Mouse (Mus musculus): Measurements from ENCODE around the gene Wdr78.

The Wdr78 gene

DNA sequence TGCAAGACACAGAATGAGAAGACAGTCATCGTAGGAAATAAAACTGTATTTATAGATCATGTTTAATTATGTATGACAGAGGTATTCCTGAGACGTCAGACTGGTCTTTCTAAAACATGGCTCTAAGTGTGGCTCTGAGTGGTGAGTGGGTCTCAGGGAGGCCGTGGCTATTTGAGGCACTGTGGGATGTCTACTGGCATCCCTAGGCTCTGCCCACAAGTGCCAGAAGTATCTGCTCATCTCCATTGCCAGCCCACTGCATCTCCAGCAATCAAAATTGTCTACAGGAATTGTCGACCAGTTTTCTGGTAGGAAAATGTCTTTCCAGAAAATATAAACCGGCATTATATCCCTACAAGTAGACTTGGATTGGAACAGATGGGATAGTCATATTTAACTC, 57.4 kb downstream of the Wdr78 start:
- DNase-seq (ENCODE audit: low spot score) = no peak

GRCm38 (mm10) chr4:103048046-103048445, 66.3 kb downstream of the Wdr78 start:
- DNase-seq (ENCODE audit: low spot score) = no peak

DNA sequence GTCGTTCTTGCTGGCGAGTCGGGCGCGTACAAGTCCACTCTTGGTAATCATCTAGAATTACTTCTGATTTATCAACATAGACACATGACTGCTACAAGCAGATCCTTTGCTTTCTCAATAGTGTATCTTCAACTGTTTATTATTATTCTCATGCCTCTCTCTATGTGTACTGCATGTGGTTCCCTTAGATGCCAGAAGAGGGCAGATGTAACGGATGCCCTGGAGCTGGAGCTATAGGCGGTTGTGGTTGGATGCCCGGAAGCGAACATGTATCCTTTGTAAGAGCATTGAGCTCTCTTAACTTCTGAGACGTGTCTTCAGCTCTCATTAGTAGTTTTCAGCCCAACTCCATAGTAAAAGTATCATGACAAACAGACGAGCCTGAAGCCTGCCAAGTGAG, 71.4 kb downstream of the Wdr78 start:
- DNase-seq (ENCODE audit: low spot score) = no peak

GRCm38 (mm10) chr4:103039838-103040191, 74.5 kb downstream of the Wdr78 start:
- DNase-seq (ENCODE audit: low spot score) = no peak

DNA sequence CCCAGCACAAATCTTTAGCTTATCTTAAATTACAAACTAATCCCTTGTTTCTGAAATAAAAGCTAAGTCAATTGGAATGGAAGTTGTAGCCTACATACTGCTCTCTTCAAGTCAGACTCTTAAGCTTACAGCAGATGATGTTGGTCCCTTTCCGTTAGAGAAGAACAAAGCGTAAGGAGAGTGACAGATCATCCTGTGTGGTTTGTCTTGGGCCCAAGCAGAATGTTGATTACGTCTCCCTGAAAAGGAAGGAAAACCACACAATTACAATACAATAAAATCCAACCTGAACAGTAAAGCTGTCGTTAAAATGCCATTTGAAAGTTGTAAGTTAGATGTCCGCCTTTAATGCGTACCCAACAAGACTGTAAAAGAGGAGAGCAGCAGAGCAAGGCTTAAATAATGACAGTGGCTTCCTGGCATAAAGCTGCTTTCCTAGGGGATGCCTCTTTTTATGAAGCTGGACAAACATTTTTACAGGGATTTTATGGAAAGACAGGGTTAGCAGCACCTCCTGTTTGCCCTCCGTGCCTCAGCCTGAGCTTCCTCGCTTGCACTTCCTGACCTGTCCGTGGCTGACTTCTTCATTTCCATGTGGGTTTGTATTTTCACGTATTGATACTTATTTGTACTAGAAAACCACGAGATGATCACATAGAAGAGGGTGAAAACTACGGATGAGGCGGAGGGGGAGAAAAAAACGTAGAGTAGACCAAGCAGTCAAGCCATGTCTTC, 75.1 kb downstream of the Wdr78 start:
- no peak for DNase-seq (ENCODE audit: low spot score)

DNA sequence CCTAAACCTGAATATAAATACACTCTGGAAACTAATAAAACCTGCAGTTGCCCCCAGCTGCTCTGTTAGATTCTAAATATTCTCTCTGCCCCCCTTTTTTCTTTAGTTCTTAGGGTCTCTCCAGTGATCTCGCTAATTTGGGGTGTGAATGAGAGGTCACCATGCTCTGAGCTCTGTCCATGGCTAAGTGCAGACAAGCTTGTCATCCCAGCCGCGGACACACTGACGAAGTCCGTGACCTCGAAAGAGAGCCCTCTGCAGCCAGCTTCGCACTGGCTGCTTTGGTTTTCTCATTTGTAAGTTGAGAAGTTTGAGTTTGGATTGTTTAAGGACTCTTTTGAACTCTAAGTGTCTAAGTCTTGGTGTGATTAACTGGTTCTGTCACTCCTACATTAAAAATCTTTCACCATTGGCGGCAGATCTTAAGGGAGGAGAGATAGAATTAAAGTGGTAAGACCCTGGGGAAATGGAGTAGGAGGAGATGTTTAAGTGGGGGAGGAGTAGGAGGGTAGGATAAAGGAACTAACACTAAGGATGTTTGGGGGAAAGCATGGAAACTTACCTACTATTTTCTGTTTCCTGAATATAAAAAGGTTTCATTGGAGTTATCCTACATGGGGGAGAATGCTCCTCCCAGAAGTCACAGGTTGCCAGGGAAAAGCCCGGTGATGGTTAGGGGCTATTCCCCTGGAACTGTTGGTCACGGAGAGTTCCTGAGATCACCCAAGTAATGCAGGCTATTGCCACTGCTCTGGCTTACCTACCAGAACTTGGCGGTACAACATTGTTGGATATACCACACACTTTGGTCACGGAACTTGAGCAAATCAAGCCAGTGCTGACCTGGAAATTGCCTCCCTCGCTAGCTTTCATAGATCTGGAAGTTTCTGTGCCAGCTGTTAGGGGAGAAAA, 85.9 kb downstream of the Wdr78 start:
- DNase-seq (ENCODE audit: low spot score) = no peak

DNA sequence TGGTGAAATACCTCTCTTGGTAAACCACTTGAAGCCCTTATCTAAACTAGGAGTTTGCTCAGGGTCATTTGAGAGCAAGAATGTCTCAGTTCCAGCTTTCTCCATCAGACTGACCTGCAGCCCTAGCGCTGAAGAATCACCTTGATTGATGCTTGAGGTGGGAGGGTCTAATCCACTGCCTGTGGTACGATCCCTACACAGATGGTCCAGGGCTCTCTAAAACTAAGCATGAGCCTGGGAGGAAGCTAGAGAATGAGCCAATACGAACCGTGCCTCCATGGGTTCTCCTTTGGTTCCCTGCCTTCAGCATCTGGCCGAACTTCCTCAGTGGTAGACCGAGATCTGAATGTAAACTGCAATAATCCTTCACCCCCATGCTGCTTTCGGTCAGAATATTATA, 86.6 kb downstream of the Wdr78 start:
- no peak for DNase-seq (ENCODE audit: low spot score)

DNA sequence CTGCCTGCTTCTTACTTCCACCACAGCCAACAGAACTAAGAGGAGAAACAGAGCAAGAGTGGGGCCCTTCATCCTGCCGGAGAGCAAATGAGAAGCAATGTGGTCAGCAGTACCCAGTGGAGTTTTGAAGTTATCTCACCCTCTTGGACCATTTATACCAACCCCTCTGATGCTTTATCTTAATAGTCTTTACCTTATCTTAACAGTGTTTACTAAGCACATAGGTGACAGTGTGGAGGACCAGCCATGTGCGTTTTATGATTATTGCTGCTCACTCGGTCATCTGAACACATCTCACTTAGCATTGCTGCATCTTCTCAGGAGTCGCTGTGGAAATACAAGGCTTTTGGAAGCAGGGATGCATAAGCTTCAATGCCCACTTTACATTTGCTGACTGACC, 87.7 kb downstream of the Wdr78 start, which contains the start of gene Insl5:
TSS of gene Insl5 (minus strand) at position 222 of the 400 bp plus-strand sequence.
- DNase-seq (ENCODE audit: low spot score) = no peak

DNA sequence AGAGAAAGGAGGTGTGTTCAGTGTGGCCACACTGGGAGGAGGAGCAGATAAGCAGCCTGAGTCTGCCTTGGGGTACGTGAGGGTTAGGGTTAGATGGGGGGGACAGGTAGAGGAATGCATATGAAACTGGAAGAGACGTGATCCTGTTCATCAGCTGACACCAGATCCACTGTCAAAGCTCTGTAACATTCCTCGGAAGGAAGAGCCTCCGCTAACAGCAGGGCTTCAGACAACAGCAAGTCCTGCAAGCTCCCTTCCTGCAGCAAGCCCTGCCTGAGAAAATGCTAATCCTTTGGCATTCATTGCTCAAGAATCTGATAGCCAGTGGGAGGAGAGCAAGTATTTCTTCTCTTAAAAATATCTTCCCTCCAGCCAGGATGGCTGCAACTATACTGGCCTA, 100.9 kb downstream of the Wdr78 start:
- no peak for DNase-seq (ENCODE audit: low spot score)

DNA sequence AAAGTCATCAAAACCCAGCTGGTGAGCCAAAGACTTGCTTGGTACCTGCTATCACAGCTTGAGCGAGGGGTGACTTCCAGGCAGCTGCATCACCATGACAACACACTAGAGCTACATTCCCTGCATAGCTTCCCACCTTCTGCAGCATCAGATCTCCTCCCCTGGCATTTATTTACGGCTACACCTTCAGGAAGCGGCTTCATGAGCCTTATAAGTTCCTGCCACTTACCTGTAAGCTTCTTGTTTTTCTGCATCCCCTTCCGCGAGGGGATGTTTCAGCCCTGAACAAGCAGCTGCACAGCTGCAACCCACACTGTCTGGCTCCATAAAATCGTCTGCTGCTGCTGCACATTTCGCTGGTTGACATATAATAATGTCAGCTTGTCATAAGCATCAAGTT, 102.5 kb downstream of the Wdr78 start:
- no peak for DNase-seq (ENCODE audit: low spot score)

GRCm38 (mm10) chr4:103010734-103011133, 103.6 kb downstream of the Wdr78 start:
- DNase-seq (ENCODE audit: low spot score) = no peak

DNA sequence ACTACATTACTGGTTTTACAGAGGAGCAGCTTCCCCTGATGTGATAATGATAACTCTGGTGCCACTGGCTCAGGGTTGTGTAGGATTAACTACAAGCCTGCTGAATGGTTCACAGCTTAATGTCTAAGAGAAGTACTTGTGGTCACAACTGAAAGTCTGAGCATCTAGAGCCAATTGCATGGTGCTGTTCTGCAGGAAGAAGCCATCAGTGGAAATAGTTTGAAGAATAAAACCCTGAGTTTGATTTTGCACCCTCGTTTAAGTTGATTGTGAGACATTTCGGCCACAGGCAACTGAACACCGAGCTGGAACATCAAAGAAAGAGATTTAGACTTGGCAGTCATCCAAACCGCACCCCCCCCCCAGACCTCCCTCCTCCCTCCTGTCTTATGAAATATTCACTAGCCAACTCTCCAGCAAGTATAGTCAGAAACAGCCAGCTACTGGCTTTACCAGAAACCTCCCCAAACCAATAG, 107.4 kb downstream of the Wdr78 start:
- DNase-seq (ENCODE audit: low spot score) = no peak

- no peak for DNase-seq (ENCODE audit: low spot score)
These were observed 108.1 kb downstream of the Wdr78 start for GRCm38 (mm10) chr4:103006266-103006665.

DNA sequence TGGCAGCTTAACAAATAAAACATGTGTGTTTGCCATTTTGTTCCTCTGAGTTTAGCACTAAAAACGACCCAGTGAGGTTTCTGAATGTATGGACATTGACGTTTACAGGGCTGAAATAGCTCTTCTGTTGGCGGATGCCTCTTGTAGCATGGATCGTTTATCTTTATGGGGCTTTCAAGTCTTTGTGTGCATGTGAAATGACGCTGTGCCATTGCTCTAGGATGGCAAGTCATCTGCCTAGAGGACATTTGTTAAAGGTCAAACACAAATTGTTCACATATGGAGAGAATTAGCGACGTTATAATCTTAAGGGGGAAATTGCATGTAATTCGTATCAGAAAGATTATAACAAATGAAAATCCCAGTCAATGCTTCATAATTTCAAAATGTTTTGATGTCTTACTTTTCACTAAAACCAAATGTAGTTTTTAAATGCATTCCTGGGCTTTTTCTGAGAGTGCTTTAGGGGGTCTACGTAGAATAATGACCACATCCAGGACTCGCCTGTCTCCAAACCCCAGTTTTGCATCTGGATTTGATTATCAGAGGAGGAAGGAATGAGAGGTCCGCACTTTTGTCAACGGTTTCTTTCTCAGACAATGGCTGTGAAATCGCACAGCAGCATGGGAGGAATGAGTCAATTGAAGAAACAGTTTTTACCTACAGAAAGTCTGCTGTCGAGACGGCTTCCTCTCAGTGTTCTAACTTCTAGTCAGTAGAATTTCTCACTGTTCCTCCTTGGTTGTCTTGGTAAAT, 109.0 kb downstream of the Wdr78 start:
- no peak for DNase-seq (ENCODE audit: low spot score)

DNA sequence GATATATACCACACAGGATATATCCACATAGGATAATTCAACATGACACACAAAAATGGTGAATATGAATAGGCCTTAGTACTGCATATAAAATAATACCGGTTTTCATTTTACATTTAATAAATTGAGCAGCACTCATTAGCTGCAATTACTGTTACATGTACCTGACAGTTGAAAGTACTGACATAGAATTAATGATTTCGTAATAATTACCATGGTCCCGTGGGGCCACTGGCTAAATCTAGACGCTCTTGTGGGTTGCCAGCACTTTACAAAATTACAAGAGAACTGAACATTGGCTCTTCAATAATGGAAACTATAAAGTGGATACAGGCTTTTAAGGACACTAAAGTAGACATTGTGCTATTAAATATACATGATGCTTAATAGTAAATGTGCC, 109.7 kb downstream of the Wdr78 start:
- DNase-seq (ENCODE audit: low spot score) = no peak

GRCm38 (mm10) chr4:102991685-102992084, 122.7 kb downstream of the Wdr78 start:
- DNase-seq (ENCODE audit: low spot score) = no peak

- DNase-seq (ENCODE audit: low spot score) = no peak
These were observed 123.6 kb downstream of the Wdr78 start for GRCm38 (mm10) chr4:102990595-102991340.

- DNase-seq (ENCODE audit: low spot score) = no peak
These were observed 124.3 kb downstream of the Wdr78 start for GRCm38 (mm10) chr4:102990016-102990415.

- no peak for DNase-seq (ENCODE audit: low spot score)
These were observed 125.0 kb downstream of the Wdr78 start for GRCm38 (mm10) chr4:102989391-102989790.

DNA sequence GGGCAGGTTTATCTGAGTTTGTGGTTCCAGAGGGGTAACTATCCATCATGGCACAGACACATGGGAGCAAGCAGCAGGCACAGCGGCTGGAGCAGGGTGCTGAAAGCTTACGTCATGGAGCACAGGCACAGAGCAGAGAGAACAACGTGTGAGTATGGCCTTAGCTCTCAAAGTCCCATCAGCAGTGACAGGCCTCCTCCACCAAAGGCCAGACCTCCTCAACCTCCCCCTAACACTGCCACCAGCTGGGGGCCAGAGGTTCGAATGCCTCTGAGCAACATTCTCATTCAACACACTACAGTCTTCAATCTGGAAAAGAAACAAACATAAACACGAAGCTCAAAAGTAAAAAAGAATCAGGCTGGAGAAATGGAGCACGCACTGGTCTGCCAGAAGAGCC, 125.8 kb downstream of the Wdr78 start:
- DNase-seq (ENCODE audit: low spot score) = no peak
